Mouse (Mus musculus) spleen, postnatal 10 days (tissue): ENCODE results near the gene Vps26c.
"Not testable (repeated sequence)": the region's sequence is repeated elsewhere in the genome, so short reads cannot be mapped to it uniquely, and the experiment has no call there.

Source experiments
- DNase-seq, 2 experiments: peaks; one replicate each; pipeline ENCODE4 v3.0.0; 2021 to 2022; ENCODE audit warnings: low spot score in 2 of 2

Vps26c gene

DNA sequence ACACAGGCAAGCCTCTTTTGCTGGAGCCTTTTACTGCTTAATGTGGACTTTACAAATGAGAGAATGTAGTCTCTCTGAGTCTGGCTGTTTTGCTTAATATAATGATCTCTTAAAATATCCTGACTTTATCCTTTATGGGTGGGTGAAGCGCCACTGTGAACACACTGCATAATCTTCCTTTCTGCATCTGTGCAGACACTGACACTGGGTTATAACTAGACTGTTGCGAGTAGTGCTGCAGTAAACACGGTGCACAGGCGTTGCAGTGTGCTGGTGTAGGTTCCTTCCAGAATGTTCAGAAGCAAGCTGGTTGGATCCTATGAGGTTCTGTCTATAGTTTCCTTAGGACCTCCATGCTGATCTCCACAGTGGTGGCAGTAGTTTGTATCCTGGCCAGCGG, 37.3 kb downstream of the Vps26c start:
- DNase-seq = no peak

DNA sequence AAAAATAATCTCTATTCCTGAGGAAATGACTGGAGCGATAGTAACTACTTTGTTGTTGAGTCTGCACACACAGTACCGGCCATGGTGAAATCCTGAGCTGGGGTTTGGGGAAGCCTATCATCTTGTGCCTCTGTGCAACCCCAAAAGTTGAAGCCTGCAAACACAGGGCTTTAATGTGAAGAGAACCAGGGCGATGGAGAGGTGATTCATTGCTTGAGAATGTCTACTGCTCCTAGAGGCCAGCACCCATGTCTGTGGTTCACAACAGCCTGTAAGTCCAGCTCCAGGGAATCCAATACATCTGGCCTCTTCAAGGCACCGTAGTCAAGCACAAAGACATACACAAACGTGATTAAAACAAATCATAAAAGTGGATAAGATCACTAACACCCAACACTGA, 39.3 kb downstream of the Vps26c start:
- DNase-seq = no peak

DNA sequence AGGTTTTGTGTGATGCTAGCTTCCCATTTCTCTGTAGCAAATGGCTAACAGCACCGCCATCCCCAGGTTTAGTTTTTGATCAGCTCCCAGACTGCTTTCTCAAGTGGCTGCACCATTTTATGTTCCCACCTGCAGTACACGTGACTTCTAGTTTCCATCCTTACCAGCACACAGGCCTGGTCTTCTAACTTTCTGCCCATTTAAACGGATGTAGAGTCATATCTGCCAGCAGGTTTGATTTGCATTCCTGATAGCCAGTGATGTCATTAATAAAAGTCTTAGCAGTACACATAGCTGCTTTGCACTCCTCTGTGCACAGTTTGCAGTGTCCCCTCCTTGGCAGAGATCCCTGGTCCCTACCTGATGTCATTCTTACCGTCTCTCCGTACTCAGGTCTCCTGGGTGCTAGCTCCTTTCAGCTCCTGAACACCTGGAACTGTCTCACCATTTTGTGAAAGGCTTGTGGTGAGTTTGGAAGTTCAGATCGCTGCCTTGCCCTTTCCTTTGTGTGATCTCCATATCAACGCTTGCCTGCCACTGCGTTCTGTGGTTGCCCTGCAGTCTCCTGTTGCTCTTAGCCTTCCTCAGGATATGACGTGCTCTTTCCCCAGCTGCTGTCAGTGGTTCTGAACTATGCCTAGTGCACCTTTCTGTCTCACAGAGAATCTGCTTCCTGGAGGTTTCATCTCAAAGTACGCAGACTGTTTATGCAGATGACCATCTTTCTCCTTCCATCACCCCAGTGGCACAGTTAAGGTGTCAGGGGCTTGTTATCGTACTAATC, 41.7 kb downstream of the Vps26c start:
- DNase-seq = no peak

DNA sequence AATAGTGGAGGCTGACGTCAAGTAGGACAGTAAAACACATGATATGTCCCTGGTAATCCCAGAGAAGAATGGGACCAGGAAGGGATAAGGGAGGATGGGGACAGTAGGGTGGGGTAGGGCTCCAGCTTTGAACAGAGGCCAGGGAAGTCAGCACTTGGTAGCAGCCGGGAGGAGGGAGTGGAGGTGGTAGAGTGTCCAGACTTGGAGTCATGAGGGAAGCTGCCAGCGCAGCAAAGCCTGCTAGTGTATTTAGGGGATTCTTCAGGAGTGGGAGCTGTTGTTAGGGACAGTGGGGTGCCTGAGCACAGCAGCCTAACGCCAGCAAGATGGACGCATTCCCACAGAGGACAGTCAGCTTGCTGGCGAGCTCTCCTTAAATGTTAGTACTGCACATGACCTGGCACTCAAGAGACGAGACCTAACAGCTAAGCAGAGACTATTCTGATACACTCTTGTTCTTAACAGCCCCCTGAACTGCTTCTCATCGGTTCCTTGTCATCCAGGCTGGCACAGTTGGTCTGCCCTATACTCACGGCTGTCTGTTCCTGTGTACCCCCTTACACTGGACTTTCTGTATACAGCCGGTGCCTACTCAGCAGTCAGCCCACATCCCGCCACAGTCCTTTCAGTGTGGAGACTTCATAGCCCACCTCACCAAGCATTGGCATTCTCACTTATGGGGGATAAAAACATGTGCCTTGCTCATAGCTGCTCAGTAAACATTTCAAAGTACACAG, 53.4 kb downstream of the Vps26c start:
- DNase-seq = no peak

DNA sequence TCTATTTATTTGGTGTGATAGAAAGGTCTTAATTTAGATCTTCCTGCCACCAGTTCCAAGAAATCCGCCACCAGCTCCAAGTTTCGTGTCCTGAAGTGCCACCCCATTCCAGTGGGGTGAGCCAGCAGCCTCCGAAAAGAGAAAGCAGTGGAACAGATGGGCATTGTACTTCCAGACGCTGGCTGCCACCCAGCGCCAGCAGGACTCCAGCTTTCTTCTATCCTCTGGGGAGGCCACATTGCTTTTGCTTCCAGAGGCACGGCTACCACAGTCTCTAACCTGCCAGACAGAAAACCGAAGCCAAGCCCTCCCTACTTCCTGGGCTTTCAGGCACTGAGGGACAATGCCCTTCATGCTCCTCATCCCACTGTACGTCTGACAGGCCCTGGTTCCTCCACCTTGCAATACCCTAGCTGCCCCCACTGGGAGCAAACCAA, 54.1 kb downstream of the Vps26c start:
- no peak for DNase-seq

DNA sequence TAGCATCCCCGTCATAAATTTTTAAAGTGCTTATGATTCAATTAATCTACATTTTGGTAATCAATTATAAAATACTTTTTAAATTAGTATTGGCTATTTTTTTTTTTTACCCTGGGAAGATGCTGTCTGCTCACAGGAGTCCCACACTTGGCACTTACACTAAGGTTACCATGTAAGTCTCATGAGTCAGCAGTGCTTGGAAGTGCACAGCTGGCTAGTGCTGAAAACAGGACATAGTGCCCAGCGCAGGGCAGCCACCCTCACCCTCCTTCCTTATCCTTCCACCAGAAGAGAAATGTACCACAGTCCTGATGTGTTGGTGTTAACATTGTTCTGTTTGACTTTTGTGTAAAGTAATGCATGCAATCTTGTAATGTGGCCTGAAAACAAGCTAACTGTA, 58.2 kb downstream of the Vps26c start:
- no peak for DNase-seq

DNA sequence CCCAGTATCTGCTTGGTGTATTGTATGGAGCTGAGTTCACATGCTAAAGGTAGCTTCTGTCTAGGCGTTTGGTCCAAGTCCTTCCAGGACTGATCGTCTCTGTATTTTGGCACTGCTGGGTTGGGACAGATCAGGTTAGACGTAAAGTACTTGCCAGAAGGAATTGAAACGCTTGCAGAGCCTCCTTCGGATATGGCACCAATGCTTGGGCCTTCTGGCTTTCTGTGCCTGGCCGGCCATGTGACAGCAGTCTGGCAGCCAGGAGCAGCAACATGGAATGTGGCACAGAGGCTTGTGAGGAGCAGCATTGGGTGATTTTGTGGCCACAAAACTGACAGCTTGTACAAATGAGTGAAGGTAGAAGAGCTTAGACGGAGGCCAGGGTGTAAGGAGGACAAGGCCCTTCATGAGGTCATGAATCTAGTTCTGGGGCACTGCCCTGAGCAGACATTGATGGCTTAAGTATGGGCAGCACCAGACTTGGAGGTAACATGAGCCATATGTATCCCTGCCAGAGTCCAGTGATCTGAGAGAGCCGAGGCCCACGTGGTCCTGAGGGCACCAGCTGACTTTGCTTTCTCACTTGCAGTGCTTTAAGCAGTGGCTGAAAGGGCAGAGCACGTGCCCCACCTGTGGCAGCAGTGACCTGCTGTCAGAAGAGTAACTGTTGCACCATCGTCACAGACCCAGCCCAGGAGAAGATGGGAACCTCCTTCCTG, 59.1 kb downstream of the Vps26c start:
- no peak for DNase-seq

DNA sequence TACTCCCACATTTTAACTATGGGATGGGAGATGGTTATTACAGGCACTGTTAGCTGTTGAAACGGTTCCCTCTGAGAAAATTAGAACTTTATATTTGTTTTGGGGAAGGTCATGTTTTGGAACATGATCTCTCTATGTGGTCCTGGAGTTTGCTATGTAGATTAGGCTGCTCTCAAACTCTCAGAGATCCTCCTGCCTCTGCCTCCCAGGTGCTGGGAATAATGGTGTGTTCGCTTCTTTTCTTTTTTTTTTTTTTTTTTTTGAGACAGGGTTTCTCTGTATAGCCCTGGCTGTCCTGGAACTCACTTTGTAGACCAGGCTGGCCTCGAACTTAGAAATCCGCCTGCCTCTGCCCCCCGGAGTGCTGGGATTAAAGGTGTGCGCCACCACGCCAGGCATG, 60.3 kb downstream of the Vps26c start:
- DNase-seq = not testable (repeated sequence)

DNA sequence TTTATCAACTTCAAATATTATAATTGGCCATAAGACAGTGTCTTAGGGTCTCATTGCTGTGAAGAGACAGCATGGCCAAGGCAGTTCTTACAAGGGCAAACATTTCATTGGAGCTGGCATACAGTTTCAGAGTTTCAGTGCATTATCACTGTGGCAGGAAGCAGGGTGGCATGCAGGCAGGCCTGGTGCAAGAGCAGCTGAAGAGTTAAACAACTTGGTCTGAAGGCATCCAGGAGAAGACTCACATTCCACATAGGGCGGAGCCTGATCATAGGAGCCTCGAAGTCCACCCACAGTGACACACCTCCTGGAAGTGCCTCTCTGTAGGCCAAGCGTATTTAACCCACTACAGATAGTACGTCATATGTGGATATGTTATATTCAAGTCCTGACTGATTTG, 60.7 kb downstream of the Vps26c start:
- no peak for DNase-seq

DNA sequence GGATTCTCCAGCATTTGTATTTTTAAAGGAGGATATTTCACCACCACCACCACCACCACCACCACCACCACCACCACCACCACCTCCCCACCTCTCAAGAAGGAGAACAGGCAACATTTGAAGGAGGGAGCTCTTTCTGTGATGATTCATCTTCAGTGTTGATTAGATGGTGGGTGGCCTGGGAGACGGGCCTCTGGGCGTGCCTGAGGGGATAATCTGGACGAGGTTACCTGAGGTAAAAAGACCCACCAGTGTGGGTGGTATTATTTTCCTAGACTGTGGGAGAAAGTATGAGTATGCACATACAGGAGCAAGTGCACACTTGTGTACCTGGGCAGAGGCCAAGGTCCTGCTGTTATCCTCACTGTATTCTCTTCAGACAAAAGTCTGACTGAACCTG, 62.6 kb downstream of the Vps26c start:
- DNase-seq = no peak

DNA sequence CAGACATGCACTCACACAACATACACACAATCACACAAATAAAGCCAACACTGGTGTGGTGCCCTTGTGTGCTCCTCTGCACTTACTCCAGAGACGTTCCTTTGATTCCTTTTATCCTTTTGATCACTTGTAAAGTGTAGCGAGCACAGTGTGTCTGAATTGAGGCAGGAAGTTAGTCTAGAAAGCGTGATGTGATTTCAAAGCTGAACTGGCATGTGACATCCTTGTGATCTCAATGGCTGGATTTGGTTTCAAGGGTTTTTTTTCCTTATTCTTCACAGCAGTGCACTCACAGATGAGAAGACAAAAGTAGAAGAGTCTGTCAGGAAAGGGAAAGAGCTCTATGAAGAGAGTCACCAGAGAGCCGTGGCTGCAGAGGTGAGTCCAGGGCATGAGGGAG, 72.5 kb downstream of the Vps26c start:
- no peak for DNase-seq

DNA sequence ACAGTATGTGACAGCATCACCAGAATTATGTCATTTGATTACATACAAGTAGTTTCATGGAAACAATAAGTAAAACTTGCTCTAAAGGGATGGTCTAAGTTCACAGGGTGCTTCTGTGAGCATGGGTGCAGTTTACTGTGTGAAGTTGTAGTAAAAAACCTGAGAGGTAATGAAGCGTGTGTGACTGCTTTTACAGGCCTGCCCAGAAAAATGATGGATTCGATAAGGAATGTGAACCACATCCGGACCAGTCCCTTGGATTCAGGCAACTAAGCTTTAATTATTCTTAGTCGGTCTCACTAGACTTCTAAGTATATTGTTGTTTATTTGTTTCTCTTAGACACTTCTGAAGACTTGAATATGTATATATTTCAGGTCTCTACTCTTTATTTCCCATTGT, 73.9 kb downstream of the Vps26c start:
- DNase-seq = no peak

DNA sequence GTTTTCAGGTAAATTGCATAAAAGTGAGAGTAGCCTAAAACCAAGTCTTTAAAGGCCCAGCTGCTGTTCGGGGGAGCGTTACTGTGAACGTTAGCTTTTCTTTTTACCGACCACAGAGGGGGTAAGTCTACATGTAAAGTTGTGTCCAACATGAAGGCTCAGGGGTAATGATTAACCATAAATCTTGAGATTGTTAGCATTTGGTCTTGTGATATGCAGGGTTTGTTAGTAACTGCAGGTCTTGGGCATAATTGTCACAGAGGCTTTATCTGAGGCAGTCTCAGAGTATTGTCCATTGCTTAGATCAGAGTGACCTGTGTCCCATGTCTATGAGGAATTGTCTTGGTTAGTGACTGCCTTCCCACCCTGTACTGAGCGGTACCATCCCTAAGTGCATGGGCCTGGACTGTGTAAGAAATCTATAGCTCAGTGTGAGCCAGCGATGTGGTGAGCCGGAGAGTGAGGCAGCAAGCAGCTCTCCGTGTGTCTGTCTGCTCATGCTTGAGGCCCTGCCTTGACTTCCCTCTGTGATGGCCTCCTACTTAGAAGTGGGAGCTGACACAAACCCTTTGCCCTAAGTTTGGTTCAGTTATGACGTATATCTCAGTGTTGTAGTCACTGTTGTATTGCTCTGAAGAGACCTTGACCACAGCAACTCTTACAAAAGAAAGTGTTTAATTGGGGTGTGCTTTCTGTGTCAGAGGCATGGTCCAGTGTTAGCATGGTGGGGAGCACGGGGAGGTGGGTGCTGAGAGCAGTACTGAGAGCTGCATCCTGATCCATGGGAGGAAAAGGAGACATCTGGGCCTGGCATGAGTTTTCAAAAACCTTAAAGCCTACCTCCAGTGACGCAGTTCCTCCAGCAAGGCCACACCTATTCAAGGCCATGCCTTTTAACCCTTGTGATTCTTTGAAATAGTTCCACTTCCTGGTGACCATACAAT, 74.8 kb downstream of the Vps26c start:
- DNase-seq = no peak

DNA sequence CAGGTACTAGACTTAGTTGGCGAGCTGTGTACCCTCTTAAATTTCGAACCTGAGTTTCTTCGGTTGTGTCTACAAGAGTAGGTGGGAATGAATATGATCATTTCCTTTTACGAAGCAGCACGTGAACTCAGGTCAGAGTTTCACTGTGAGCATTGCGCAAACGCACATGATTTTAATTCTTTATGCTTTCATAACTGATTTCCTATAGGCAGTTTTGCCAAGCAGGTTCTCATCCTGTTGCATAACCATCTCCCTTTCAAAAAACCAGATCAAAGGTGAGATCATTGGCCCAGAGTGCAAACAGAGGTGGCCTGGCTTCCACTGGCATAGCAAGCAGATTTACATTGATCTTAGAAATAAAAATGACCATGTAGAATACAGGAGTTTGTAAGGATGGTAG, 77.0 kb downstream of the Vps26c start:
- no peak for DNase-seq

DNA sequence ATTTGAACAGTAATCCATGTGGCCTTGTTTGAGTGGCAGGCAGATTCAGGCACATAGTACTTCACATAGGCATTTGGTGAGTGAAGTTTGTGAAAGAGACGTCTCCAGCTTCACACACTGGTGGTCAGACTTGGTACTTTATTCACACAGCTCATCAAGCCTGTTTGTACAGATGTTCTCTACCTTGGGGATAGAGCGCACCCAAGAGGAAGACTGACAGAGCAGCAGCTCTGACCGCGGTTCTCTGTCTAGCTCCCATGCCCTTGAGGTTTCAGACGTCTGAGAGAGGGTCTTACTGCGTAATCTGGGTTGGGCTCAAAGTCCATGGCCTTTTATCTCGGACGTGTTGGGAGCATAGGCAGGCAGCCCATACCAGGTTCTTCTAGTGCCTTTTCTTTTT, 77.5 kb downstream of the Vps26c start:
- no peak for DNase-seq
